Mouse (Mus musculus) kidney, adult 2 months (tissue): ENCODE data around the gene Dlg2.

Source experiments
- CTCF ChIP-seq: fragments of 200-500 bp; conservative IDR thresholded peaks from 2 replicates; pipeline ENCODE4 v1.5.1; 2011; ENCODE audit warnings: low read depth, mild to moderate bottlenecking, control low read depth, low read length, moderate library complexity, mixed read lengths; ENCODE audit not compliant: insufficient read depth, insufficient read length
- POLR2A ChIP-seq: fragments of 200-500 bp; IDR thresholded peaks from one replicate; pipeline ENCODE4 v1.6.1; 2011; ENCODE audit warnings: low read depth, low read length, control low read depth

- TF ChIP-seq CTCF (no peak), POLR2A (no peak)
Observed at GRCm38 (mm10) chr7:92115237-92115871, 1638.9 kb downstream of the Dlg2 start.
